Mouse (Mus musculus) lung, postnatal 0 days (tissue): ENCODE results near the gene Gm3646. TPM values are rescaled to one million over a fixed set of nuclear protein-coding genes. Genes with fewer than 3 reads are reported as not detected.

Experiments
- ATAC-seq: fragments of 200-750 bp; cut with Nextera tagmentation; 2 replicates; pipeline ENCODE4 v1.8.0; 2017; ENCODE audit warnings: moderate library complexity
- DNase-seq: peaks from one replicate; pipeline ENCODE4 v3.0.0-alpha.2; 2016; ENCODE audit warnings: low spot score
- H3K27ac ChIP-seq: fragments of 300-500 bp; sonication (generic); 2 replicates; pipeline ENCODE4 v1.5.1; 2014; ENCODE audit warnings: antibody characterized with exemption, mild to moderate bottlenecking, low read length, mixed read lengths
- H3K27me3 ChIP-seq: fragments of 300-500 bp; sonication (generic); replicated peaks from 2 replicates; pipeline ENCODE4 v1.6.1; 2014; ENCODE audit warnings: low read length, mixed read lengths; ENCODE audit not compliant: insufficient read depth
- H3K36me3 ChIP-seq: fragments of 300-500 bp; sonication (generic); 2 replicates; pipeline ENCODE4 v1.6.1; 2014; ENCODE audit warnings: low read length, mixed read lengths; ENCODE audit not compliant: insufficient read depth
- H3K4me1 ChIP-seq: fragments of 300-500 bp; sonication (generic); 2 replicates; pipeline ENCODE4 v1.6.1; 2014; ENCODE audit warnings: antibody characterized with exemption, low read depth, low read length, mixed read lengths; ENCODE audit not compliant: insufficient read depth
- H3K4me2 ChIP-seq: fragments of 300-500 bp; sonication (generic); replicated peaks from 2 replicates; pipeline ENCODE4 v1.6.1; 2014; ENCODE audit warnings: low read depth, mild to moderate bottlenecking, low read length, moderate library complexity, mixed read lengths
- H3K4me3 ChIP-seq: fragments of 300-500 bp; sonication (generic); 2 replicates; pipeline ENCODE4 v1.5.1; 2014; ENCODE audit warnings: low read depth, low read length
- H3K9ac ChIP-seq: fragments of 300-500 bp; sonication (generic); replicated peaks from 2 replicates; pipeline ENCODE4 v1.6.1; 2014; ENCODE audit warnings: low read depth, mild to moderate bottlenecking
- H3K9me3 ChIP-seq: fragments of 300-500 bp; sonication (generic); 2 replicates; pipeline ENCODE4 v1.6.1; 2016; ENCODE audit warnings: low read length, mixed read lengths
- CTCF ChIP-seq: IDR thresholded peaks from 2 replicates; pipeline ENCODE4 v1.5.1; 2016; ENCODE audit warnings: antibody characterized with exemption, mild to moderate bottlenecking
- EP300 ChIP-seq: IDR thresholded peaks from 2 replicates; pipeline ENCODE4 v1.6.1; 2016; ENCODE audit warnings: antibody characterized with exemption, mild to moderate bottlenecking, control low read depth
- WGBS: fragments of 180-500 bp; shearing (Covaris S2); extraction: QIAGEN DNeasy Blood & Tissue Kit; methylation state at CpG from one replicate; pipeline ENCODE4 v1.1.7; 2014; 5-methylcytosine and 5-hydroxymethylcytosine counted together
- polyA plus RNA-seq: library from polyadenylated mRNA; unstranded; fragments of >200 nt; fragmentation: Nextera tagmentation; extraction: Ambion mirVana; gene quantifications from 2 replicates; pipeline ENCODE4 v1.2.1, GENCODE M21; 2015

The Gm3646 gene
- polyA plus RNA-seq, 1 experiment from 2014 or later = not detected

- no peak overlapping the region for H3K4me3 ChIP-seq
- TF ChIP-seq EP300 (no peak), CTCF (no peak)
- no peak for DNase-seq
- WGBS = 74% methylated on average over 6 of the region's 6 CpGs
- no peaks in the 10 kb centered on the region for H3K36me3 ChIP-seq
- no peak for ATAC-seq
- H3K27me3 ChIP-seq = no peaks in the 10 kb centered on the region
- no peak overlapping the region for H3K4me2 ChIP-seq
- peaks cover 9% of the 10 kb centered on the region; the same call in 1 of the 2 replicates for H3K4me1 ChIP-seq
- no peak overlapping the region for H3K27ac ChIP-seq
- no peaks in the 10 kb centered on the region for H3K9me3 ChIP-seq
- H3K9ac ChIP-seq = no peak overlapping the region
Measured at GRCm38 (mm10) chr1:39760181-39760715, 44.9 kb downstream of the Gm3646 start.

GRCm38 (mm10) chr1:39759231-39760175, 45.6 kb downstream of the Gm3646 start:
- Histone ChIP-seq H3K4me1 (peaks cover 9% of the 10 kb centered on the region; the same call in 1 of the 2 replicates), H3K27me3 (no peaks in the 10 kb centered on the region), H3K27ac (no peak overlapping the region), H3K4me2 (no peak overlapping the region), H3K9me3 (no peaks in the 10 kb centered on the region), H3K36me3 (no peaks in the 10 kb centered on the region), H3K9ac (no peak overlapping the region), H3K4me3 (no peak overlapping the region)
- ATAC-seq (no peak), DNase-seq (no peak)
- 27% methylated on average over 9 of the region's 9 CpGs for WGBS
- 0 out of 2 replicates have a peak, but pooled peaks have one; percentile 10 for TF ChIP-seq EP300
- TF ChIP-seq CTCF = no peak

GRCm38 (mm10) chr1:39758244-39758643, 46.9 kb downstream of the Gm3646 start:
- peak; percentile 59 for DNase-seq
- H3K9me3 ChIP-seq = no peaks in the 10 kb centered on the region
- 48% methylated on average over 9 of the region's 9 CpGs for WGBS
- H3K27ac ChIP-seq = no peak overlapping the region
- TF ChIP-seq EP300 (no peak), CTCF (no peak)
- H3K4me3 ChIP-seq = no peak overlapping the region
- H3K4me1 ChIP-seq = peaks cover 9% of the 10 kb centered on the region; the same call in 1 of the 2 replicates
- ATAC-seq = no peak
- no peaks in the 10 kb centered on the region for H3K27me3 ChIP-seq
- no peak overlapping the region for H3K9ac ChIP-seq
- H3K36me3 ChIP-seq = no peaks in the 10 kb centered on the region
- H3K4me2 ChIP-seq = no peak overlapping the region

- Histone ChIP-seq H3K27me3 (no peaks in the 10 kb centered on the region), H3K36me3 (no peaks in the 10 kb centered on the region), H3K4me3 (no peak overlapping the region), H3K4me2 (no peak overlapping the region), H3K9me3 (no peaks in the 10 kb centered on the region), H3K9ac (no peak overlapping the region), H3K27ac (no peak overlapping the region), H3K4me1 (peaks cover 9% of the 10 kb centered on the region; the same call in 1 of the 2 replicates)
- TF ChIP-seq EP300 = no peak
- TF ChIP-seq CTCF = no peak
- ATAC-seq (no peak), DNase-seq (no peak)
- WGBS = 83% methylated on average over 11 of the region's 11 CpGs
Measured at GRCm38 (mm10) chr1:39756952-39757351, 48.2 kb downstream of the Gm3646 start.

- H3K9me3 ChIP-seq = no peaks in the 10 kb centered on the region
- H3K27ac ChIP-seq = peak overlapping the region; percentile 32; the same call in 1 of the 2 replicates
- H3K27me3 ChIP-seq = no peaks in the 10 kb centered on the region
- TF ChIP-seq EP300 (peak; percentile 75), CTCF (no peak)
- H3K4me1 ChIP-seq = no peaks in the 10 kb centered on the region
- DNase-seq = peak; percentile 88
- H3K36me3 ChIP-seq = no peaks in the 10 kb centered on the region
- H3K4me3 ChIP-seq = no peak overlapping the region
- H3K4me2 ChIP-seq = no peak overlapping the region
- no peak overlapping the region for H3K9ac ChIP-seq
- WGBS = 37% methylated on average over 13 of the region's 13 CpGs
- ATAC-seq = peak; percentile 85
Measured at GRCm38 (mm10) chr1:39754224-39754957, 50.7 kb downstream of the Gm3646 start.

Other genes with a start within 250 kb of the Gm3646 start
- 25.1 and 31.0 TPM in 2 replicates for gene Rnf149, start 227.9 kb downstream of the Gm3646 start, polyA plus RNA-seq
- gene Creg2, start 153.9 kb downstream of the Gm3646 start, polyA plus RNA-seq = 0.10 and 0.11 TPM in 2 replicates
- 0.24 and 0.27 TPM in 2 replicates for gene Rfx8, start 84.3 kb downstream of the Gm3646 start, polyA plus RNA-seq
- 21.2 and 21.5 TPM in 2 replicates for gene Map4k4, start 95.6 kb upstream of the Gm3646 start, polyA plus RNA-seq